Mouse (Mus musculus) liver, postnatal 0 days (tissue): ENCODE measurements around the gene Gm11564. TPM values are rescaled to one million over a fixed set of nuclear protein-coding genes. Genes with fewer than 3 reads are reported as not detected.
"Not testable (repeated sequence)": the region's sequence is repeated elsewhere in the genome, so short reads cannot be mapped to it uniquely, and the experiment has no call there.

Experiments
- ATAC-seq: fragments of 200-750 bp; cut with Nextera tagmentation; 2 replicates; pipeline ENCODE4 v1.8.0; 2017; ENCODE audit warnings: mild to moderate bottlenecking, moderate library complexity
- DNase-seq: peaks from one replicate; pipeline ENCODE4 v3.0.0-alpha.2; 2016
- H3K27ac ChIP-seq: fragments of 300-500 bp; sonication (generic); 2 replicates; pipeline ENCODE4 v1.5.1; 2014; ENCODE audit warnings: antibody characterized with exemption, moderate library complexity, mild to moderate bottlenecking, low read depth
- H3K27me3 ChIP-seq: fragments of 300-500 bp; sonication (generic); 2 replicates; pipeline ENCODE4 v1.6.1; 2014; ENCODE audit warnings: low read length, control low read depth, mixed read lengths; ENCODE audit not compliant: insufficient read depth
- H3K36me3 ChIP-seq: fragments of 300-500 bp; sonication (generic); replicated peaks from 2 replicates; pipeline ENCODE4 v1.6.1; 2014; ENCODE audit warnings: mild to moderate bottlenecking, control low read depth, low read length, moderate library complexity, mixed read lengths; ENCODE audit not compliant: insufficient read depth
- H3K4me1 ChIP-seq: fragments of 300-500 bp; sonication (generic); 2 replicates; pipeline ENCODE4 v1.6.1; 2014; ENCODE audit warnings: antibody characterized with exemption, mild to moderate bottlenecking, control low read depth; ENCODE audit not compliant: insufficient read depth
- H3K4me2 ChIP-seq: fragments of 300-500 bp; sonication (generic); 2 replicates; pipeline ENCODE4 v1.6.1; 2014; ENCODE audit warnings: low read depth, mild to moderate bottlenecking, low read length, moderate library complexity, mixed read lengths
- H3K4me3 ChIP-seq: fragments of 300-500 bp; sonication (generic); 2 replicates; pipeline ENCODE4 v1.5.1; 2014; ENCODE audit warnings: low read depth, low read length
- H3K9ac ChIP-seq: fragments of 300-500 bp; sonication (generic); replicated peaks from 2 replicates; pipeline ENCODE4 v1.6.1; 2014; ENCODE audit warnings: mild to moderate bottlenecking, moderate library complexity
- H3K9me3 ChIP-seq: fragments of 300-500 bp; sonication (generic); 2 replicates; pipeline ENCODE4 v1.6.1; 2016; ENCODE audit warnings: mild to moderate bottlenecking, control low read depth, low read length, mixed read lengths
- CTCF ChIP-seq: sonication (generic); IDR thresholded peaks from 2 replicates; pipeline ENCODE4 v1.5.1; 2016; ENCODE audit warnings: antibody characterized with exemption, low read depth
- EP300 ChIP-seq: IDR thresholded peaks from 2 replicates; pipeline ENCODE4 v1.6.1; 2016; ENCODE audit warnings: antibody characterized with exemption, low read depth, mild to moderate bottlenecking
- WGBS: fragments of 180-500 bp; shearing (Covaris S2); extraction: QIAGEN DNeasy Blood & Tissue Kit; methylation state at CpG from one replicate; pipeline ENCODE4 v1.1.7; 2014; ENCODE audit not compliant: insufficient replicate concordance; 5-methylcytosine and 5-hydroxymethylcytosine counted together
- polyA plus RNA-seq: library from polyadenylated mRNA; unstranded; fragments of >200 nt; fragmentation: Nextera tagmentation; extraction: Ambion mirVana; gene quantifications from 2 replicates; pipeline ENCODE4 v1.2.1, GENCODE M21; 2015

Gm11564 gene
- polyA plus RNA-seq, 1 experiment from 2014 or later: not detected

DNA sequence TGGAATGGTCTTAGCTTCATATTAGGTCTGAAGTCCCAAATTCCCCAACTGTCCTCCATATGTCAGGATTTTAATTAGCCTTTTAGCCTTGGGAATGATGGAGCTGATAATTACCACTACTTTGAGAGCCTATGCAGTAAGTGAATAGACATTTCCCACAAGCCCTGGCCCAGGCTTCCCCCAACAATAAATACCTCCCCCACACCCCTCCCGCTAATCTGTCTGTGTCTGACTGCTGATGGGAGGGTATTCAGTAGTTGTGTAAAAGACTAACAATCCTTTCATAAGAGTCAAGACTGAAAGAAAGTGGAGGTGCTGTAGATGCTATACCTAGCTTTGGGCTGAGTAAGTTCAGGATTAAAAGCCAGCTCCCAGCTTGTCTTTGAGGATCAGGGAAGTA is 26.7 kb upstream of the Gm11564 start:
- Histone ChIP-seq H3K4me1 (no peaks in the 10 kb centered on the region), H3K36me3 (no peaks in the 10 kb centered on the region), H3K9me3 (no peaks in the 10 kb centered on the region), H3K27me3 (no peaks in the 10 kb centered on the region), H3K9ac (no peak overlapping the region), H3K27ac (no peak overlapping the region), H3K4me3 (no peak overlapping the region), H3K4me2 (no peak overlapping the region)
- DNase-seq (no peak), ATAC-seq (no peak)
- TF ChIP-seq CTCF (no peak), EP300 (no peak)
- 55% methylated on average over 1 of the region's 1 CpGs for WGBS

DNA sequence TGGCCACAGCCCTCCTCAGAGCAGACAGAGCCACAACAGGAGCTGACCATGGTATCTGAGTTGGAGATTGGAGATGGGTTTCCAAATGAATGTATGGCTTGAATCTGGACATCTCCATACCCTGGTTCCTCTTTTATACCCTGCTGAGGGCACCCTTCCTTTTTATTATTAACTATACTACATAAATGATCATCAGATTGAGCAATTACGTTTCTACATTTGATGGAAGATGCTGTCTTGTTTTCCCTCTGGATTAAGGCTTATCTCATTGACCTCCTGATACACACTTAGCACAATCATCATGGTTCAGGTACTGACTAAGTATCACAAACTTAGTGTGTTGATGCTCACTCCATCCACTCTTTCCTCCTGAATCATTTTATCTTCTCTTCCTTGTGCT is 22.5 kb upstream of the Gm11564 start, which contains the start of gene 2300003K06Rik:
Gene 2300003K06Rik (minus strand): TSS at position 101 of the 400 bp plus-strand sequence.
- H3K4me2 ChIP-seq: no peak within 1 kb of the TSS
- no peak within 1 kb of the TSS for H3K27ac ChIP-seq
- no peaks in the 10 kb centered on the region for H3K4me1 ChIP-seq
- DNase-seq: no peak
- H3K27me3 ChIP-seq: no peaks in the 10 kb centered on the region
- H3K9me3 ChIP-seq: no peaks in the 10 kb centered on the region
- no peak for ATAC-seq
- no peak within 1 kb of the TSS for H3K4me3 ChIP-seq
- TF ChIP-seq CTCF (no peak), EP300 (no peak)
- no peaks in the 10 kb centered on the region for H3K36me3 ChIP-seq
- H3K9ac ChIP-seq: no peak within 1 kb of the TSS
- 69% methylated on average over 1 of the region's 1 CpGs for WGBS

DNA sequence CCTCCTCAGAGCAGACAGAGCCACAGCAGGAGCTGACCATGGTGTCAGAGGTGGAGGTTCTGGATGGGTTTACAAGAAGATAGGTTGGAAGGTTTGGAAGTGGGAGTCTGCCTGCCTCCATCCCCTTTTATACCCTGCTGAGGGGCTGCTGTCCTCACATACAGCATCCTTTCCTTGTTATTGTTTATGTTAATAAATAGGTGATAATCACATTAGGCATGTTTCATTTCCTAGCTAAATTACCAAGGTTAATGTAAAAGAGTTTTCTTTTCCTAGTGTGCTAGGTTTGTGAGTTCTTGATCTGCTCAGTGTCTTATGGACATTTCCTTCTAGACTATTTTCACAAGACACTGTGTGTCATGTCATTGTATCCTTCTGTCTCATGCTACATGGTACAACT is 5.7 kb downstream of the Gm11564 start, which contains the start of gene Krtap4-13:
Gene Krtap4-13 (minus strand): TSS at position 101 of the 400 bp plus-strand sequence.
- H3K27me3 ChIP-seq, H3K27ac ChIP-seq, H3K9ac ChIP-seq, H3K4me3 ChIP-seq, H3K9me3 ChIP-seq, ATAC-seq, DNase-seq, H3K4me2 ChIP-seq, H3K4me1 ChIP-seq, H3K36me3 ChIP-seq: not testable (repeated sequence)

DNA sequence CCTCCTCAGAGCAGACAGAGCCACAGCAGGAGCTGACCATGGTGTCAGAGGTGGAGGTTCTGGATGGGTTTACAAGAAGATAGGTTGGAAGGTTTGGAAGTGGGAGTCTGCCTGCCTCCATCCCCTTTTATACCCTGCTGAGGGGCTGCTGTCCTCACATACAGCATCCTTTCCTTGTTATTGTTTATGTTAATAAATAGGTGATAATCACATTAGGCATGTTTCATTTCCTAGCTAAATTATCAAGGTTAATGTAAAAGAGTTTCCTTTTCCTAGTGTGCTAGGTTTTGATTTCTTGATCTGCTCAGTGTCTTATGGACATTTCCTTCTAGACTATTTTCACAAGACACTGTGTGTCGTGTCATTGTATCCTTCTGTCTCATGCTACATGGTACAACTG is 11.1 kb downstream of the Gm11564 start, which contains the start of gene Gm11554:
Gene Gm11554 (minus strand): TSS at position 101 of the 400 bp plus-strand sequence.
- H3K36me3 ChIP-seq, H3K4me1 ChIP-seq, H3K9ac ChIP-seq, H3K9me3 ChIP-seq, H3K4me2 ChIP-seq, H3K4me3 ChIP-seq, DNase-seq, H3K27ac ChIP-seq, H3K27me3 ChIP-seq, ATAC-seq: not testable (repeated sequence)
- WGBS: no CpG with 5 or more reads among the region's 1 CpGs

DNA sequence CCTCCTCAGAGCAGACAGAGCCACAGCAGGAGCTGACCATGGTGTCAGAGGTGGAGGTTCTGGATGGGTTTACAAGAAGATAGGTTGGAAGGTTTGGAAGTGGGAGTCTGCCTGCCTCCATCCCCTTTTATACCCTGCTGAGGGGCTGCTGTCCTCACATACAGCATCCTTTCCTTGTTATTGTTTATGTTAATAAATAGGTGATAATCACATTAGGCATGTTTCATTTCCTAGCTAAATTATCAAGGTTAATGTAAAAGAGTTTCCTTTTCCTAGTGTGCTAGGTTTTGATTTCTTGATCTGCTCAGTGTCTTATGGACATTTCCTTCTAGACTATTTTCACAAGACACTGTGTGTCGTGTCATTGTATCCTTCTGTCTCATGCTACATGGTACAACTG is 16.6 kb downstream of the Gm11564 start, which contains the start of gene Gm11569:
Gene Gm11569 (minus strand): TSS at position 101 of the 400 bp plus-strand sequence.
- not testable (repeated sequence) for H3K9me3 ChIP-seq, H3K9ac ChIP-seq, H3K36me3 ChIP-seq, DNase-seq, ATAC-seq, H3K27me3 ChIP-seq, H3K4me3 ChIP-seq, H3K27ac ChIP-seq, H3K4me1 ChIP-seq, H3K4me2 ChIP-seq
- WGBS: no CpG with 5 or more reads among the region's 1 CpGs

DNA sequence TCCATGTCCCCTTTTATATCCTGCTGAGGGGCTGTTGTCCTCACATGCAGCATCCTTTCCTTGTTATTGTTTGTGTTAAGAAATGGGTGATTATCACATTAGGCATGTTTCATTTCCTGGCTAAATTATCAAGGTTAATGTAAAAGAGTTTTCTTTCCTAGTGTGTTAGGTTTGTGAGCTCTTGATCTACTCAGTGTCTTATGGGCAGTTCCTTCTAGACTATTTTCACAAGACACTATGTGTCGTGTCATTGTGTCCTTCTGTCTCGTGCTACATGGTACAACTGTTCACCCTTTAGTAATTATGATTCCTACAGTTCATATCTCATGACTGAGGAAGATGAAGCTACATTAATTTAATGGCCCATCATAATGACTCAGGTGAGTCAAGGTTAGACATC is 22.1 kb downstream of the Gm11564 start, which contains the start of gene Gm11596:
Gene Gm11596 (minus strand): TSS at position 101 of the 400 bp plus-strand sequence.
- H3K27ac ChIP-seq: no peak within 1 kb of the TSS
- DNase-seq: no peak
- H3K4me3 ChIP-seq: no peak within 1 kb of the TSS
- H3K4me1 ChIP-seq: no peaks in the 10 kb centered on the region
- 55% methylated on average over 2 of the region's 2 CpGs for WGBS
- no peaks in the 10 kb centered on the region for H3K36me3 ChIP-seq
- no peaks in the 10 kb centered on the region for H3K9me3 ChIP-seq
- TF ChIP-seq EP300: no peak
- TF ChIP-seq CTCF: no peak
- H3K27me3 ChIP-seq: no peaks in the 10 kb centered on the region
- H3K9ac ChIP-seq: no peak within 1 kb of the TSS
- H3K4me2 ChIP-seq: no peak within 1 kb of the TSS
- no peak for ATAC-seq

DNA sequence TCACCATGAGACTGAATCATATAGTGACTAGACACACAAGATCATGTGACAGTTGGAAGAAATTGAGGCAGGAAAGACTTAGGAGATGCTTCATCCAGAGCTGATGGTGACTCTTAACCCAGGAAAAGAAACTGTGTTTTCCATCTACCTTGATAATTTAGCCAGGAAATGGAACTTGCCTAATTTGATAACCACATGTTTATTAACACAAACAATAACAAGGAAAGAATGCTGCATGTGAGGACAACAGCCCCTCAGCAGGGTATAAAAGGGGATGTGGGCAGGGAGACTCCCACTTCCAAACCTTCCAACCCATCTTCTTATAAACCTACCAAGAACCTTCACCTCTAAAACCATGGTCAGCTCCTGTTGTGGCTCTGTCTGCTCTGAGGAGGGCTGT is 30.6 kb downstream of the Gm11564 start, which contains the start of gene Krtap4-9:
Gene Krtap4-9 (plus strand): TSS at position 301 of the 400 bp plus-strand sequence.
- H3K4me2 ChIP-seq, ATAC-seq, H3K4me1 ChIP-seq, H3K27ac ChIP-seq, H3K9me3 ChIP-seq, H3K9ac ChIP-seq, H3K36me3 ChIP-seq, H3K27me3 ChIP-seq, H3K4me3 ChIP-seq, DNase-seq: not testable (repeated sequence)
